Mouse (Mus musculus) heart, embryonic 15.5 days (tissue): ENCODE results near the gene Mprip. TPM values are rescaled to one million over a fixed set of nuclear protein-coding genes. Genes with fewer than 3 reads are reported as not detected.

ENCODE experiments used
- ATAC-seq: fragments of 200-750 bp; cut with Nextera tagmentation; replicated peaks from 2 replicates; pipeline ENCODE4 v1.8.0; 2017; ENCODE audit warnings: low read depth, moderate TSS enrichment; ENCODE audit not compliant: insufficient number of reproducible peaks, insufficient read depth, low FRiP score
- H3K27ac ChIP-seq: fragments of 300-500 bp; sonication (generic); 2 replicates; pipeline ENCODE4 v1.5.1; 2015; ENCODE audit warnings: mild to moderate bottlenecking, inconsistent platforms
- H3K27me3 ChIP-seq: fragments of 300-500 bp; sonication (generic); 2 replicates; pipeline ENCODE4 v1.6.1; 2015; ENCODE audit warnings: inconsistent platforms
- H3K36me3 ChIP-seq: fragments of 300-500 bp; sonication (generic); 2 replicates; pipeline ENCODE4 v1.6.1; 2015; ENCODE audit warnings: mild to moderate bottlenecking, inconsistent platforms
- H3K4me1 ChIP-seq: fragments of 300-500 bp; sonication (generic); replicated peaks from 2 replicates; pipeline ENCODE4 v1.6.1; 2015; ENCODE audit warnings: inconsistent platforms
- H3K4me2 ChIP-seq: fragments of 300-500 bp; sonication (generic); 2 replicates; pipeline ENCODE4 v1.6.1; 2015; ENCODE audit warnings: inconsistent platforms, mild to moderate bottlenecking, moderate library complexity
- H3K4me3 ChIP-seq: fragments of 300-500 bp; sonication (generic); 2 replicates; pipeline ENCODE4 v1.5.1; 2015; ENCODE audit warnings: mild to moderate bottlenecking, inconsistent platforms
- H3K9ac ChIP-seq: fragments of 300-500 bp; sonication (generic); 2 replicates; pipeline ENCODE4 v1.6.1; 2015; ENCODE audit warnings: mild to moderate bottlenecking, inconsistent platforms
- H3K9me3 ChIP-seq: fragments of 300-500 bp; sonication (generic); replicated peaks from 2 replicates; pipeline ENCODE4 v1.6.1; 2016; ENCODE audit warnings: inconsistent platforms
- WGBS: fragments of 180-500 bp; shearing (Covaris S2); methylation state at CpG from one replicate; pipeline ENCODE4 v1.1.7; 2015; ENCODE audit warnings: mixed read lengths; 5-methylcytosine and 5-hydroxymethylcytosine counted together
- polyA plus RNA-seq: library from polyadenylated mRNA; unstranded; fragments of >200 nt; fragmentation: Nextera tagmentation; extraction: Ambion mirVana; gene quantifications from 2 replicates; pipeline ENCODE4 v1.2.1, GENCODE M21; 2015

The Mprip gene
- polyA plus RNA-seq, 1 experiment from 2014 or later: 51.1 TPM

GRCm38 (mm10) chr11:59770753-59771152, 109.6 kb downstream of the Mprip start:
- no peaks in the 10 kb centered on the region for H3K9me3 ChIP-seq
- no peak overlapping the region for H3K9ac ChIP-seq
- ATAC-seq: no peak
- H3K4me3 ChIP-seq: no peak overlapping the region
- no peak overlapping the region for H3K4me2 ChIP-seq
- no peak overlapping the region for H3K27ac ChIP-seq
- H3K4me1 ChIP-seq: peaks cover 10% of the 10 kb centered on the region
- H3K36me3 ChIP-seq: peaks cover 85% of the 10 kb centered on the region
- no peaks in the 10 kb centered on the region for H3K27me3 ChIP-seq
- WGBS: 70% methylated on average over 7 of the region's 7 CpGs

DNA sequence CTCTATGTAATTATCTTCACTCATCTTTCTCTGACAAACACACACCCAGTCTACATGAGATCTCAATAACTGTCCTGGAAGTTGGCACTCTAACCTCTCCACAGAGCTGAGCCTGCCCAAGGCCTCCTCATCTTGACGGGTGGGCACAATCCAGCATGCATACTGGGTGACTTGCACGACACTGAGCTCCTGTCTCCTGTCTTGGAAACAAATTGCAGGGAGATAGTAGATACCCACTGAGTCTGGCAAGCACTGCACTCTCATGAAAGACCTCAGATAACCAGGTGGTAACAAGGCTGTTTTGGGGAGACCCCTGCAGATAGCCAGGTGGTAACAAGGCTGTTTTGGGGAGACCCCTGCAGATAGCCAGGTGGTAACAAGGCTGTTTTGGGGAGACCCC, 111.2 kb downstream of the Mprip start:
- H3K9ac ChIP-seq: no peak overlapping the region
- H3K27me3 ChIP-seq: no peaks in the 10 kb centered on the region
- no peak overlapping the region for H3K27ac ChIP-seq
- no peak overlapping the region for H3K4me3 ChIP-seq
- H3K36me3 ChIP-seq: peaks cover 85% of the 10 kb centered on the region
- no peak overlapping the region for H3K4me2 ChIP-seq
- no peaks in the 10 kb centered on the region for H3K9me3 ChIP-seq
- WGBS: 75% methylated on average over 2 of the region's 2 CpGs
- ATAC-seq: no peak
- peaks cover 10% of the 10 kb centered on the region for H3K4me1 ChIP-seq

- H3K9ac ChIP-seq: no peak overlapping the region
- ATAC-seq: no peak
- H3K4me1 ChIP-seq: peaks cover 10% of the 10 kb centered on the region
- H3K36me3 ChIP-seq: peaks cover 85% of the 10 kb centered on the region
- H3K4me2 ChIP-seq: no peak overlapping the region
- WGBS: 50% methylated on average over 4 of the region's 4 CpGs
- no peak overlapping the region for H3K4me3 ChIP-seq
- no peaks in the 10 kb centered on the region for H3K27me3 ChIP-seq
- H3K27ac ChIP-seq: no peak overlapping the region
- no peaks in the 10 kb centered on the region for H3K9me3 ChIP-seq
Measured at GRCm38 (mm10) chr11:59772902-59773301, 111.8 kb downstream of the Mprip start.

DNA sequence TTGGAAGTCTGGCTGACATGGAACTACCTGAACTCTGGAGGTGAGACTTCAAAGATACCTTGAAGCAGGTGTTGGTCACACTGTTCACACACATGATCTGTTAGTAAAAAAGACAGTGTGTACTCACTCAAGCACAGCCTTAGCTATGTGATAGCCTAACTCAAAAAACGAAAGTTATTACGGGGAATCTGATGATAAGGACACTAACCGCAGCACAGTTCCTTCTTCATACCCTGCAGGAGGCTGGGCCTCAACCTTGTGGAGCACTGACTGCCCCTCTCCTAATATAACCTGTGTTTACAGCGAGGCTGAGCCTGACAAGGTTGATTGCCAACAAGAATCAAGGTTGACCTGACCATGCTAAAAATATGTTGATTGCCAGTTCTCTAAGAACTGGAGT, 113.4 kb downstream of the Mprip start:
- no peak overlapping the region for H3K4me2 ChIP-seq
- no peaks in the 10 kb centered on the region for H3K27me3 ChIP-seq
- H3K36me3 ChIP-seq: peaks cover 76% of the 10 kb centered on the region
- no peak overlapping the region for H3K27ac ChIP-seq
- no peak overlapping the region for H3K4me3 ChIP-seq
- peaks cover 13% of the 10 kb centered on the region for H3K4me1 ChIP-seq
- ATAC-seq: no peak
- WGBS: 74% methylated on average over 4 of the region's 4 CpGs
- H3K9me3 ChIP-seq: no peaks in the 10 kb centered on the region
- no peak overlapping the region for H3K9ac ChIP-seq

GRCm38 (mm10) chr11:59775435-59776148, 114.5 kb downstream of the Mprip start:
- Histone ChIP-seq H3K4me3 (no peak overlapping the region), H3K27me3 (no peaks in the 10 kb centered on the region), H3K4me1 (peaks cover 12% of the 10 kb centered on the region), H3K27ac (no peak overlapping the region), H3K9me3 (no peaks in the 10 kb centered on the region), H3K9ac (no peak overlapping the region), H3K36me3 (peaks cover 68% of the 10 kb centered on the region), H3K4me2 (no peak overlapping the region)
- 88% methylated on average over 13 of the region's 13 CpGs for WGBS
- no peak for ATAC-seq

GRCm38 (mm10) chr11:59777259-59777658, 116.2 kb downstream of the Mprip start:
- H3K4me3 ChIP-seq: no peak overlapping the region
- ATAC-seq: no peak
- H3K9me3 ChIP-seq: no peaks in the 10 kb centered on the region
- H3K36me3 ChIP-seq: peaks cover 51% of the 10 kb centered on the region
- H3K27me3 ChIP-seq: no peaks in the 10 kb centered on the region
- no peak overlapping the region for H3K27ac ChIP-seq
- whole genome bisulfite sequencing: 75% methylated on average over 5 of the region's 5 CpGs
- peaks cover 12% of the 10 kb centered on the region for H3K4me1 ChIP-seq
- no peak overlapping the region for H3K4me2 ChIP-seq
- no peak overlapping the region for H3K9ac ChIP-seq

- 52% methylated on average over 9 of the region's 9 CpGs for WGBS
- Histone ChIP-seq H3K4me3 (no peak overlapping the region), H3K4me2 (no peak overlapping the region), H3K9ac (no peak overlapping the region), H3K36me3 (peaks cover 48% of the 10 kb centered on the region), H3K9me3 (no peaks in the 10 kb centered on the region), H3K27ac (no peak overlapping the region), H3K27me3 (no peaks in the 10 kb centered on the region), H3K4me1 (peaks cover 14% of the 10 kb centered on the region)
- 0 out of 2 replicates have a peak, but pooled peaks have one; percentile 50 for ATAC-seq
Measured at GRCm38 (mm10) chr11:59778181-59778873, 117.2 kb downstream of the Mprip start.

DNA sequence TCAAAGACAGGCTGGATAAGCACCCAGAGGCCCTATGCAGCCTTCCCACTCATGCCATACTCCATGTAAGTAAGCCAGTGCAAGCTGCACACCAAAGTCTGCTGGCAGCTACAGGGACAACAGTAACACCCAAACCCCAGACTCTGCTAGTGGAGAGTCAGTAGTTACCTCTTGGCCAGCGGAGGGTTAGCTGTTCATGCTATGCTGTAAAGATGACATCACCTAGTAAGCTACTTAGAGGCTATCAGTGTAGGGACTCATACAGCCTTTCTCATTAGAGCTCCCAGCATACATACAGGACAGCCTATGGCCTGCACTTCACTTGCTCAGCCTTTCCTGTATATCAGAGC, 117.7 kb downstream of the Mprip start:
- Histone ChIP-seq H3K9ac (no peak overlapping the region), H3K4me2 (no peak overlapping the region), H3K36me3 (peaks cover 43% of the 10 kb centered on the region), H3K27ac (no peak overlapping the region), H3K4me1 (peaks cover 14% of the 10 kb centered on the region), H3K27me3 (no peaks in the 10 kb centered on the region), H3K9me3 (no peaks in the 10 kb centered on the region), H3K4me3 (no peak overlapping the region)
- WGBS: 53% methylated on average over 1 of the region's 1 CpGs
- ATAC-seq: 0 out of 2 replicates have a peak, but pooled peaks have one; percentile 14

- Histone ChIP-seq H3K4me3 (no peak overlapping the region), H3K27me3 (no peaks in the 10 kb centered on the region), H3K27ac (no peak overlapping the region), H3K9ac (no peak overlapping the region), H3K4me2 (no peak overlapping the region), H3K36me3 (peaks cover 38% of the 10 kb centered on the region), H3K9me3 (no peaks in the 10 kb centered on the region), H3K4me1 (peaks cover 14% of the 10 kb centered on the region)
- WGBS: 73% methylated on average over 4 of the region's 4 CpGs
- ATAC-seq: no peak
Measured at GRCm38 (mm10) chr11:59779406-59779805, 118.3 kb downstream of the Mprip start.

DNA sequence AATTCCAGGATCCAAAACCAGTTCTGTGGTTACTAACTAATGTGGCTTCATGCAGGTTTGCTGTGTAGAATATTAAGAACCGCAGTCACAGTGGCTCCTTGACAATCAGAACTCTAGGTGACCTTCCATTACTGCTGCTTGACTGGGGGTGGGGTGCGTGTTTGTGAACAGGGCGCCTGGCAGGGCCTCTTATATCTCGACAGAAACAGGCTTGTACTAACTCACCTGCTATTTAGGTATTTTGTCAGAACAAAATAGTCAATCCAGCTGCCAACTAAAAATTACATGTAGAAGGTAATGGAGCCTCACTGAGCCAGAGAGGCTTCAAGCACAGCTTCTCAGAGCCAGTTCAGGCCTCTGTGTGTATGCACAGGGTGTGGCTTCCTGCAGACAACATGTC, 119.1 kb downstream of the Mprip start:
- Histone ChIP-seq H3K9ac (no peak overlapping the region), H3K27ac (no peak overlapping the region)

GRCm38 (mm10) chr11:59782091-59782590, 121.0 kb downstream of the Mprip start:
- ATAC-seq: no peak
- H3K36me3 ChIP-seq: peaks cover 12% of the 10 kb centered on the region
- H3K27ac ChIP-seq: no peak overlapping the region
- peaks cover 22% of the 10 kb centered on the region for H3K4me1 ChIP-seq
- H3K4me3 ChIP-seq: no peak overlapping the region
- WGBS: 84% methylated on average over 7 of the region's 7 CpGs
- no peaks in the 10 kb centered on the region for H3K9me3 ChIP-seq
- H3K9ac ChIP-seq: no peak overlapping the region
- H3K4me2 ChIP-seq: no peak overlapping the region
- 0 out of 2 replicates have a peak, but pooled peaks cover 3% of the 10 kb centered on the region for H3K27me3 ChIP-seq

More for the DNA sequence above, 119.1 kb downstream of the Mprip start:
- H3K4me1 ChIP-seq: peaks cover 14% of the 10 kb centered on the region
- H3K36me3 ChIP-seq: peaks cover 29% of the 10 kb centered on the region
- H3K9me3 ChIP-seq: no peaks in the 10 kb centered on the region
- H3K27me3 ChIP-seq: no peaks in the 10 kb centered on the region
- H3K4me2 ChIP-seq: no peak overlapping the region
- ATAC-seq: no peak
- WGBS: 66% methylated on average over 4 of the region's 4 CpGs
- H3K4me3 ChIP-seq: no peak overlapping the region
